Mouse (Mus musculus): ENCODE results near the gene Card6.
A peak's percentile ranks its signal among the peaks of the same experiment; 100 is the strongest.
"Not testable (repeated sequence)": the region's sequence is repeated elsewhere in the genome, so short reads cannot be mapped to it uniquely, and the experiment has no call there.

Gene Card6

DNA sequence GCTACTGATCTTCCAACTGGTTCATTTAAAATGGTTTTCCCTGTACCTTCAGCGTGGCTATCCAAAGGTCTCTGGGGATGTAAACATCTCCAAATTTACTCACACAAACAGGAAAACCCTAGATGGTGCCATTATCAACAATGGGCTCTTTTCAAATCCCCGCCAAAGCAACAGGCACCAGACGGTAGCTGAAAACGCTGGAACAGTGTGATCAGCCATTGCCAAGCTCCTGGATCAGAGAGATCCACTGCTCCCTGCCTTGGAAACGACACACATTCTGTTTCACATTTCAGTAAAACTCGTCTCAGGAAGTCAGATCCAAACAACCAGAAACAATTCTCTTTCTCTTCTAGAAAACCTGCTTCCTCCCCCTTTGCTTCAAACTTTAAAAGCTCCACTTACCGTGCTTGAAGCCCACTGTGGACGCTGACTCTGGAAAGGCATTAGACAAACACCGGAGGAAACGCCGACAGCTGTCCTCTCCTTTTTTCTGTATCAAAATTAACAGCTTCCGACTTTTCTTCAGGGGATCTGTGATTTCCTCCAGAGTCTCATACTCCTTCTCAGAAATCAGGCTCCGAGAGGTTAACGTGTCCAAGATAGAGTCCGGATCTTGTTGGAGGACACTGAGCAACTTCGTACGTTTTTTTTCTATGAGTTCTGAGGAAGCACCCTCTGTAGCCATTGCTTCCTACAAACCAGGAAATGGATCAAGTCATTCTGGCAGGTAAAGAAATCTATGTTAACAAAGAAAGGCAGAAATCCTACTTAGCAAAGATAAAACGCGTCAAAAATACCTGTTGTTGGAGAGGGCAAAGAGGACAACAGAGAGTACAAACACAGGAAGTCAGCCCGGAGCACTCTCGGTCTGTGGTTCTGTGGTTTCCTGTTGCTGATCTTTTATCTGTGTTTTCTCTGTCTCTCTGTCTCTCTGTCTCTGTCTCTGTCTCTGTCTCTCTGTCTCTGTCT, at the start of gene Card6:
Card6 (minus strand) TSS at position 854 of the 969 bp plus-strand sequence.
- peak; percentile 40 for DNase-seq (ENCODE audit: low spot score)

DNA sequence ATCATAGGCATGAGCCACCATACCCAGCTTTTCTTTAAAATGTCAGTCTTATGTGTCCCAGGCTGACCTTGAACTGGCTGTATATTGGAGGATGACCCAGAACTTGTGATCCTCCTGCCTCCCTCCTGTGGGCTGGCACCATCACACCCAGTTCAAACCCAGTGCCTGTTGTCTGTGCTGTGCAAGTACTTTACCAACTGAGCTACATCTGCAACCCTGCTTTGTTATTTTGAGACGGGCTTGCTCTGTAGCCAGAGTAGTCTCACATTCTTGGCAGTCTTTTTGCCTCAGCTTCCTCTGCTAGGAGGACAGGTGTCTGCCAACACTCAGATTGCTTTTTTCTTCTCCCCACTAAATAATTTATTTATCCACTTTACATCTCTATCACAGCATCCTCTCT, 49.0 kb upstream of the Card6 start:
- no peak for DNase-seq (ENCODE audit: low spot score)

GRCm38 (mm10) chr15:5156355-5156754, 48.0 kb upstream of the Card6 start:
- DNase-seq (ENCODE audit: low spot score), result no peak

DNA sequence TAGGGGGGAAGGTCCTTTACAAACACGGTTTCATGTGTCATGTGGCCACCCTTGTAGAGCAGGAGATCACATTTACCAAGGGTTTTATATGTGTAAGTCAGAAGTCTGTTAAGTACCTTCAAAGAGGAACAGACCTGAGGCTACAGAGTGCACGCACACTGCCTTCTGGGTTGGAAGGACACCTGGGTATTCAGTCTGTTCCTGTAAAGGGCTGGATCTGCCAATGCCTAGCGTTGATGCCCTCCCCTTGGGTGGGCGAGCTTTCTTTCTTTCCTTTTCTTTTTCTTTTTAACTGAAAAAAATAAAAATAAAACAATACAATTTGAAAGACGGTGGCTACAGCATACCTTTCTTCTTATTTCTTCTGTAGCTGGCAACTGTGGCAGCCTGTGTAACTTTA, 46.8 kb upstream of the Card6 start:
- no peak for DNase-seq (ENCODE audit: low spot score)

- DNase-seq (ENCODE audit: low spot score), result peak; percentile 74
Measured at GRCm38 (mm10) chr15:5154621-5155020, 46.3 kb upstream of the Card6 start.

GRCm38 (mm10) chr15:5152171-5152570, 43.8 kb upstream of the Card6 start:
- DNase-seq (ENCODE audit: low spot score), result no peak

DNA sequence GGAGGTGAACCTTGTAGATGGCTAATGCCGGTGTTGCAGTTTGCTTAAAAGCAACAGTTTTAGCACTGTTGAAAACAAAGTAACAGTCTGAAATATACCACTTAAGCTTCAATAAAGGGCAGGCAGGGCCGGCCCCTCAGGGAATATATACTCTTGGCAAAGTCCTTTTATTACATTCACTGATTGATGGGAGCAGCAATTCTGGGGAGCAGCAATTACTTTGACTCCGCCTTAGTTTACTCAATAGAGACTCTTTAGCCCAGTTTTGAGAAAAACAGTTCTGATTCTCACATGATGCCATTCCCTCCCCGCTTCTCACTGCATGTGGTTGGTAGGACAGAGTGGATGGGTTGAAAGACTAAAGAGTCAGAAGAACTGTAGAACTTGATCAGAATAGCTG, 40.8 kb upstream of the Card6 start:
- no peak for DNase-seq (ENCODE audit: low spot score)

DNA sequence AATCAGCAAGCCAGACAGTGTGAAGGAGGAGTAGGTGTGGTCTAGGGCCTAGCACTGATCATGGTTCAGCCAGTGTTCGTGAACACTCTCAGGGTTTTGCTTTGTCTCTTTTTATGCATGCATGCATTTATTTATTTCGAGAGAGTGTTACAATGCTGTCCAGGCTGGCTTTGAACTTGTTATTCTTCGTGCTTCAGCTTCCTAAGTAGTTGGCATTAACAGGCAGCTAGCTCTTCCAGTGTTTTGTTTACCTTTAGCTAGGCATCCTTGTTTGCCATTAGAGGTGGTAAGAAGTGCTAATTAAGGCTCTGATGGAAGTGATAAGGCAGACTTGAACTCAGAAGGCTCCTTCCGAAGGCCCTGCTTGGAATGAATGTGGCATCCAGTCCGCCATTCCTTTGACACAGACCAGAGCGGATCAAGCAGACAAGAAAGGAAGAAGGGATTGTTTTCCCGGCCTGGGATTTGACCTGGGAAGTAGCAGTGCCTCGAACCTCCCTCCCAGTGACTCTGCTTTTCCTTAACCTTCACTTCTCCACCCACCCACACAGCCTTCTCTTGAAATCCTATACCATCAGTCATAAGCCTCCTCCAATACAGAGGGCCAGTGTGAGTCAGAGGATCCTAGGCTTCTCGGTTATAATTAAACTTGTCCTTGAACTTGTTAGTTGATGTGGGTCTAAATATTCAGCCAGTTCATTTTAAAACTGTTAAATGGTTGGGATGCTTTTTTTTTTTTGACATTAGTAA, 37.0 kb upstream of the Card6 start:
- DNase-seq (ENCODE audit: low spot score), result no peak

DNA sequence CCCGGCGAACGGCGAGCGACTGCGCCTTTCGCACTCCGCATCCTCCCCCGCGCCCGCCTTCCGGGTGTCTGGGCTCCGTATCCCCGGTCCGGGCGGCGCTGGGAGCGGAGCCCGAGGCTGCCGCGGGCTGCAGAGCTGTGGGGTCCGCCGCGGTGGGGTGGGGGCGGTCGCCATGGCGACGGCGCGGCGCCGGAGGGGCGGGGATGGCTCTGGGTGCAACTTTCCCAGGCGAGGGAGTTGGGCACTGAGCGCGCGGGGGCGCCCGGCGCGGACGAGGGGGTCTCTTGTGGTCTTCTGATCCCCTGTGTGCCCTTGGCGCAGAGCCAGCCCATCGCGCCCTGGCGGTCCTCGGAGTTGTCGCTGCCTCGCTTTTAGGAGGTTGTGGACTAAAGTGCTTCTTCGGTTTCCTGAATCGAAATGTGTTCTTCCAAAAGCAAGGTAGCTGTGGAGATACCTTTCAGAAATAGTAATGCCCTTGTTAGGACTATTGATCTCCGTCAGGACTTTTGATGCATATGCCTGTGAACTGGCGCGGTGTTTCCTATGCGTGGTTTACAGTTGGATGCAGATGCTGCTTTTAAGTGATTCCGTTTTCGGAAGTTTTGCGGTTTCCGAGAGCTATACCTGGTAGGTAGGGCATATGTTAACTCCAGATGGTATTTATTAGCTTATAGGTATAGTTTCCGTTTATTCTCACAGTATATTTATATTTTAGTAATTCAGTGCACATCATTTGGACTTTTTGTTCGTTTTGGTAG, 35.9 kb upstream of the Card6 start:
- peak; percentile 82 for DNase-seq (ENCODE audit: low spot score)

DNA sequence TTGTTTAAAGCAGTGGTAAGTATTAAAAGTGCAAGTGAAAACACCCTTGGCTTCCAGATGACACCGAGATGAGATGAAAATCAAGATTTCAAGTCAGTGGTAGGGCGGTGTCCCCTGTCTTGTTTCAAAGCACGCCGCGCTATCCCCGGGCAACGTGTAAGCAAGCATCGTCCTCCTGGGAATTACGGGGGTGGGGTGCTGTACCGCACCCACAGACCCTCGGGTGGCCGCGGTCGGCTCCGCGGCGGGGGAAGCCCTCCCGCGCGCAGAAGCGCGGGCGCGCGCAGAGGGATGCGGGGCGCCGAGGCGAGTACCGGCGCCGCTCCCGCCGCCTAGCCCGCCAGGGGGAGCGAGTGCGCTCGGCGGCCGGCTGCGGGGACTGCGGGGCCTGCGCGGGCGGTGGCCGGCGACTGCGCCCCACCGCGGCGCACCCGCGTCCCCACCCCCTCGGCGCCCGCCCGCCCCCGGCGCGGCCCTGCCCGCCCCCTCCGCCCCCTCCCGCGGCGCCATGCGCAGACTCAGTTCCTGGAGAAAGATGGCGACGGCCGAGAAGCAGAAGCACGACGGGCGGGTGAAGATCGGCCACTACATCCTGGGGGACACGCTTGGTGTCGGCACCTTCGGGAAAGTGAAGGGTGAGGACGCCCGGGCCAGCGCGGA, 35.2 kb upstream of the Card6 start, which contains the start of gene Prkaa1:
Prkaa1 (plus strand) TSS at position 501 of the 660 bp plus-strand sequence.
- DNase-seq (ENCODE audit: low spot score), result peak; percentile 86

DNA sequence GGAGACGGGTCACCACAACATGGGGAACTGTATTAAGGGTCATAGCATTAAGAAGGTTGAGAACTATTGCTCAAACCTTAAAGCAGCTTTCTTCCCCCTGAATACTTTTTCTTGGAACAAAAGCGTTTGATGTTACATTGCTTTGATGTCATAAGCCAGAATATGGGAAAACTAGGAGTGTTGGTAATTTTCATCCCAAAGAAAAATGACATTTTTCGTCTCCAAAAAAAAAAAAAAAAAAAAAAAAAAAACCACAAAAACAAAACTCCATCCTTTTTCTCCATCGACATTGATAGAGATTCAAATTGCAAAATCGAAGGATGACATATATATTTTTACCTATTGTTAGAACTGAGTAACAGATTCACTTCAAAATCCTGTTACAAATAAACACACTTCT, 34.4 kb upstream of the Card6 start:
- no peak for DNase-seq (ENCODE audit: low spot score)

- DNase-seq (ENCODE audit: low spot score), result no peak
Measured at GRCm38 (mm10) chr15:5142047-5142446, 33.7 kb upstream of the Card6 start.

- DNase-seq (ENCODE audit: low spot score), result no peak
Measured at GRCm38 (mm10) chr15:5140357-5140756, 32.0 kb upstream of the Card6 start.

- DNase-seq (ENCODE audit: low spot score), result no peak
Measured at GRCm38 (mm10) chr15:5139863-5140262, 31.5 kb upstream of the Card6 start.

GRCm38 (mm10) chr15:5139366-5139765, 31.0 kb upstream of the Card6 start:
- DNase-seq (ENCODE audit: low spot score), result no peak

- no peak for DNase-seq (ENCODE audit: low spot score)
Measured at GRCm38 (mm10) chr15:5138021-5138856, 29.9 kb upstream of the Card6 start.

- no peak for DNase-seq (ENCODE audit: low spot score)
Measured at GRCm38 (mm10) chr15:5134945-5135483, 26.7 kb upstream of the Card6 start.

- no peak for DNase-seq (ENCODE audit: low spot score)
Measured at GRCm38 (mm10) chr15:5134179-5134578, 25.8 kb upstream of the Card6 start.

DNA sequence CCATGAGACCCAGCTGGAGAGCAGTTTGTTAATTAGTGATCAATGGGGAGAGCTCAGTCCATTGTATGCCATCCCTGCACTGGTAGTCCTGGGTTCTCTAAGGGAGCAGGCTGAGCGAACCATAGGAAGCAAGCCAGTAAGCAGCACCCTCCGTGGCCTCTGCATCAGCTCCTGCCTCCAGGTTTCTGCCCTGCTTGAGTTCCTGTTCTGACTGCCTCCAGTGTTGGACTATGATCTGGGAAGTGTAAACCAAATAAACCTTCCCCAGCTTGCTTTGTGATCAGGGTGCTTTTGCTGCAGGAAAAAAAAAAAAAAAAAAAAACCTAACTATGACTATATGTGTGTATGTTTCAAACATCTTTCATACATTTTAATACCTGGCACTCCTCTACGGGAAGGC, 25.0 kb upstream of the Card6 start:
- DNase-seq (ENCODE audit: low spot score), result peak; percentile 47

DNA sequence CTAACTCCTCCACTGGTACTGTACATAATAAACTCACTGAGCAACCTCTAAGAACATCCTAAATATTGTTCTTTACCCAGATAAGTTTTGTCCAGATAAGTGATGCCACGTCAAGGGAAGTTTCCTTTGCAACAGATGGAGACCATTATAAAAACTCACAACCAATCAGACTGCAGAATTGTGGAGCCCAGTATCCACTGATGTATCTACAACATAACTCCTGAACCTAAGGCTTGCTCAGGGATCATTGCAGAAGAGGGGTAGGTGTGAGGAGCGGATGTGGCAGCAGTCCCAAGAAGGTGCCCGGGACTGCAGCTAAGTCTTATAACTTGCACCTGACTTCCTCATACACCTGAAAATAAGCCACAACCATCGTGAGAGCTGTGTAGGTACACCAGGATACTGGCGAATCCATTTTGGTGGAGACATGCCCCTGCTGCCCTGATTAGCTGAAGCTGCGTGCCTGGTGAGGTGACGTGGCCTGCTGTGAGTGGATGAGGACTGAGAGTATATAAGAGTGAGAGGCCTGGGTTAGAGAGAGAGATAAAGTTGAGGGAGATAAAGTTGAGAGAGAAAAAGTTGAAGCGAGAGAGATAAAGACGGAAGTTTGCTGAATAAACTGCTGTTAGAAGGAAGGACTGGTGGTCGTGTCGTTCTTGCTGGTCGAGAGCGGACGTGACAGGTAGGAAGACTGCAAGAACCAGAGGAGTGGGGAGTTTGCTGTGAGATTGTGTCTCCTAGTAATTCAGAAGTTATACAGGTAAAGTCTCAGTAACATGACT, 22.7 kb upstream of the Card6 start:
- DNase-seq (ENCODE audit: low spot score), result not testable (repeated sequence)
